Mouse (Mus musculus) c-Kit-positive CD71-negative TER-119-negative erythroid progenitor cells, embryonic 14.5 days (primary cell): ENCODE data around the gene Serpina3g.

Experiments
- DNase-seq: peaks from one replicate; pipeline ENCODE4 v3.0.0-alpha.2; 2013; ENCODE audit warnings: low read depth

The Serpina3g gene

GRCm38 (mm10) chr12:104283380-104283779 lies 47.3 kb downstream of the Serpina3g start:
- no peak for DNase-seq

- DNase-seq: no peak
Measured at GRCm38 (mm10) chr12:104288336-104288735, 52.3 kb downstream of the Serpina3g start.

GRCm38 (mm10) chr12:104289872-104290271 lies 53.8 kb downstream of the Serpina3g start:
- DNase-seq: no peak
